Mouse (Mus musculus) Muller cell, postnatal 12 days (primary cell): Measurements from ENCODE around the gene Gcnt2.

Experiments
- DNase-seq: peaks from one replicate; pipeline ENCODE4 v3.0.0-alpha.2; 2015; ENCODE audit errors: inconsistent ontology term

Gcnt2 gene

GRCm38 (mm10) chr13:40859652-40860399, at the start of gene Gcnt2:
Gene Gcnt2 (plus strand): TSS chr13:40859754.
- DNase-seq = peak; percentile 40

DNA sequence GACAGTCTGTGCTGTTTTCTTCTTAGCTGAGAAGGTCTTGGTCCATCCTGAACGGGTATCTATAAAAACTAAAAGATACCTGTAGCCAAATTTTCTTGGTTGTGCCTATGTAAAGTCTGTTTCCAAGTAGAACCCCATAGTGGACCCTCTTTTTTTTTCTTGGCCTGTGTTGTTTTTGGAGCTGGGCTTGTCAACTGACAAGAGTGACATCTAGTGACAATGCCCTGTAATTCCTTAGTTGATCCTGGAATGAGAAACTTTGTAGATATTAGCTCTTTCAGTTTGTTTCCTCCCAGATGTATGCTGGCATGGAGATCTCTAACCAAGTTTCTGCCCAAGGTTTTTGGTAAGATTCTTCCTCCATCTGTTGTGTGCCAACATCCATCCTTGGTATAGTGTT, 38.9 kb upstream of the Gcnt2 start:
- DNase-seq = no peak

GRCm38 (mm10) chr13:40821911-40822310, 37.6 kb upstream of the Gcnt2 start:
- peak; percentile 68 for DNase-seq

DNA sequence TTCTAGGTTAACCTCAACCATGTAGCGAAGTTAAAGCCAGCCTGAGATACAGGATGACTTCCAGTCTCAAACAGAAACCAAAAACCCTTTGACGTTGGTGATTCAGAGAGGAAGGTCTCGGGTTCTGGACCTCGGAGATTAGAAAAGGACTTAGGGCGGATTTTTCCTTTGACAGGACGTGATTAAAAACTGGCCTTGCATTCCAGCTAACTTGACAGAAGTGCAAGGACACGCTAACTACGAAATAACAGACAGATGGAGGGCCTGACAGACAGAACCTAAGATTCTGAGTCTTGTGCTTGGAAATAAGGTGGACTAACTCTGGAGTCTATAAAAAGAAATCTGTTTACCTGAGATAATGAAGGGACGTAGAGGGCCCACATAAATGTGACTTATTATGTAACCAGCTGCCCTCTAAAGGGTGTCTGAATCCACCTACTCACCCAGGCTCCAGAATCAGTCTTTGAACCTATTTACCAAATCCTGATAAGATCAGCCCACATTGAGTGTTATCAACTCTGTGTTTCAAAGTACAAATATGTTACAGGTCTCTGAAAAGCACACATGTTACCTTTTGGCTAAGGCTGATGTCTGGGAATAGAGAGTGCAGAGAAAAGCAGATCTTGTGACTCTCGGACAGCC, 18.3 kb upstream of the Gcnt2 start:
- no peak for DNase-seq

- DNase-seq = no peak
These were observed 17.4 kb upstream of the Gcnt2 start for GRCm38 (mm10) chr13:40842141-40842540.

DNA sequence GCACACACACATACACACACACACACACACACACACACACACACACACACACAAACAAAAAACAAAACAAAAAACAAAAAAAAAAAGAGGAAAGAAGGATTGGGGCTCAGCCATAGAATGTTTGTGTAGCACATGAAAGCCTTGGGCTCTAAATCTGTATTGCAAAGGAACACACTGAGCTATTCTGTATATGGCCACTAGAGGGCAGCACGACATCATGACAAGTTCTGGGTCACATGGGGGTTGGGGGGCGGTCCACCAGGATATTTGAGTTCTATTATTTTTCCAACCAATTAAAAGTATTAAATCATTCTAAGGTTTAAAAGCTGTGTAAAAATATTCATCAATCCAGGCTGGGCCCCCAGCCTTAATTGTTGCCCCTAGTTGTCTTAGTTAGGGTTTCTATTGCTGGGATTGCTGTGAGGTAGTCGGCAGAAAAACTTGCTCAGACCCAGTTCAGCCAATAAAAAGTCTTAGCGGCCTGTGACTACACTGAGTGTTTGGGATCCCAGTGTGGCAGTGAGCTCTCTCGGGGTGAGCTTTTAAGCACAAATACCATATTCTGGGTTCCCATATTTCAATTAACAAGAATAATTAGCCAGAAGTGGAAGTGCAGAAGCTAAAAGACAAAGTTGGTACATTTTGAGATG, 16.0 kb upstream of the Gcnt2 start:
- peak; percentile 68 for DNase-seq

GRCm38 (mm10) chr13:40844144-40844543, 15.4 kb upstream of the Gcnt2 start:
- DNase-seq = no peak

DNA sequence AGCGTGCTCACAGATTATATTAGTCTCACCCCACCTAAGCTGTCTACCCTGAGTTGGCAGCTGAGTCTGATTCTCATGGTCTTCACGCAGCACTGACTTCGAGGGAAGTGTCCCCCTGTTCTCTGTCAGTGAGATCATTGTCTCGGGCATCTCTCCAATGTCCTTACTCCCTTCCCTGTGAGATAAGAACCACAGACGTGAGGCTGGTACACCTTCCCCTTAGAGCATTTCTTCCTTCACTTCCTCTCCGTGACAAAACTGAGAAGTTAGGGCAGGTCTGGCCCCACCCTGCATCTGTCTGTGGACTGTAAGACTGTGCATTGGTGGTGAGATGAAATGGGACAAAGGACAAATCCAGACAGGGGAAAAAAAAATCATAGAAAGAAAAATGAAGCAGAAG, 13.6 kb upstream of the Gcnt2 start:
- no peak for DNase-seq

DNA sequence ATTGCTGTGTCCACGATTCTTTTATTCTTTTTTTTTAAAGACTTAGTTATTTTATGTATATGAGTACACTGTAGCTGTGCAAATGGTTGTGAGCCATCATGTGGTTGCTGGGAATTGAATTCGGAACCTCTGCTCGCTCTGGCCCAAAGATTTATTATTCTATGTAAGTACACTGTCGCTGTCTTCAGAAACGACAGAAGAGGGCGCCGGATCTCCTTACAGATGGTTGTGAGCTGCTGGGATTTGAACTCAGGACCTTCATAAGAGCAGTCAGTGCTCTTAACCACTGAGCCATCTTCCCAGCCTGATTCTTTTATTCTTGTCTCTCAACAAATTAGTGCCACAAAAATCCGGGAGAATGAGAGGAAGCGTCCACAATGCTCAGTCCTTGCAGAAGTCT, 13.2 kb upstream of the Gcnt2 start:
- no peak for DNase-seq

DNA sequence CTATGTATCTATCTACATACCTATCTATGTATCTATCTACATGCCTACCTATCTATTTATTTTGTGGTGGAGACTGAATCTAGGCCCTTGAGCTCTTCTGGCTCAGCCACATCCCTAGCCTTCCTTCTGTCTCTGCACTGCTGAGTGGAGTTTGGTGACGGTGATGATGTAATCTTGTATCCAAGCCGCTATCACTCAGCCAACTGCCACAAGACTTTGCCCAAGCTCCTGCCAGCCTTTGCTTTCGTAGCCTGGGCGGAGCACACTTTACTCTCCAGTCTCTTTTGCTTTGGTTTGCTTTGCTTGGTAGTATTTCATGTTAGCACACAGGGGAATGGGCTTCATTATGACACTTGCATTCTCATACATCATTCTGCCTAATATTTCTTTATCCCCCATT, 11.7 kb upstream of the Gcnt2 start:
- DNase-seq = no peak

GRCm38 (mm10) chr13:40850686-40851085, 8.9 kb upstream of the Gcnt2 start:
- no peak for DNase-seq

- DNase-seq = no peak
These were observed 8.3 kb upstream of the Gcnt2 start for GRCm38 (mm10) chr13:40851281-40851680.

DNA sequence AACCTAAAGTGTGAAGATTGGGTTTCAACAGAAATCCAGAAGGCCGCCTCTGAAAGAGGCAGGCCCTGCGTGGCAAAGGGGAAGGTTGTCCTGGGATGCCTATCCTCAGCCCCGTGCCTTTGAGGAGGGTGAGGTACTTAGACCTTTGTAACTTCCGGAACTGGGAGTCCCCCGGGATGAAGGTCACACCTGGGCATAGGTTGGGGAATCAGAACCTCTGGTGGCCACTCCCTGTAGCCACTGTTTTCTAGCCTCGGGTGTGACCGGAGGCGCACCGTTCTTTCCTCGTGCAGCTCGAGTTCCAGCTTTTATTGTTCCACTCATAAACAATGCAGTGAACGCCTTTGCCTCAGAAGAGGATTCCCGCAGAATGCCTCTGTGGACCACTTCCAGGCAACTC, 7.6 kb upstream of the Gcnt2 start:
- DNase-seq = no peak

GRCm38 (mm10) chr13:40852791-40853190, 6.8 kb upstream of the Gcnt2 start:
- DNase-seq = no peak

DNA sequence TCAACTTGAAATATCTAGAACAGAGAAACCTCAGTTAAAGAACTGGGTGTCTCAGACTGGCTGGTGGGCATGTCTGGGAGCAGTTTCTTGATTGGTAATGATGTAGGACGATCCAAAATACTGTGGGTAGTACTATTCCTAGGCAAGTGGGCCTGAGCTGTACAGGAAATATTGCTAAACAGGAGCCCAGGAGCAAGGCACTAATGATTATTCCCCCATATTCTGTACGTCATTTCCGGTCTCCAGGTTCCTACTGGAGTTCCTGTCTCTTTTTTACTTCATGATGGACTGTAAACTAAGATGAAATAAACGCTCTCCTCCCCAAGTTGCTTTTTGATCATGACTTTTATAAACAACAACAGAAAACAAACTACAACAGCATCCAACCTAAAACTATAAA, 5.7 kb upstream of the Gcnt2 start:
- DNase-seq = no peak

DNA sequence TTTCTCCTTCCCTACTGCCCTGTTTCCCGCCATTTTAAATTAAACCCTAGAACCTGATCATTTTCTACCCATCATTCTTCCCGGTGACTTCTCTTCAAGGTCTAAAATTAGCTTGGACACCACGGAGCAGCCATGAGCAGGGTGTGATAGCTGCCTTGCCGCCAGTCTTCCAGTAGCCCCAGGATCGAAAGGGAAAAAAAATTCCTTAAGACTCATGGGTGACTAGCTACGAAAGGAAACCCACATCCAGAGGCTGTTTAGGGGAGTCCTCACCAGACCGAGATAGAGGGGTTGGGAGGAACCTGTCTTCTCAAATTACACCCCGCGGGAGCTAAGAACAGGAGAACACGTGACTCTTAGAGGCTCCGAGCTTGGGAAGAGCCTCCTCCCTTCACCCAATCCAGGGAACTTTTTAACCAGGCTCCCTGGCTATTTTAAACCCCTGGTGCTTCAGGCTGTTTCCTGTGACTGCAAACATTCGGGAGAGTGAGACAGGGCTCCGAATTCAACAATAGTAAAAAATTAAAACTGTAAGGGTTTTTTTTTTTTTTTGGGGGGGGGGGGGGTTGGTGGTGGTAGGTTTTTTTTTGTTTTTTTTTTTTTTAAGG, 5.0 kb upstream of the Gcnt2 start:
- peak; percentile 55 for DNase-seq

DNA sequence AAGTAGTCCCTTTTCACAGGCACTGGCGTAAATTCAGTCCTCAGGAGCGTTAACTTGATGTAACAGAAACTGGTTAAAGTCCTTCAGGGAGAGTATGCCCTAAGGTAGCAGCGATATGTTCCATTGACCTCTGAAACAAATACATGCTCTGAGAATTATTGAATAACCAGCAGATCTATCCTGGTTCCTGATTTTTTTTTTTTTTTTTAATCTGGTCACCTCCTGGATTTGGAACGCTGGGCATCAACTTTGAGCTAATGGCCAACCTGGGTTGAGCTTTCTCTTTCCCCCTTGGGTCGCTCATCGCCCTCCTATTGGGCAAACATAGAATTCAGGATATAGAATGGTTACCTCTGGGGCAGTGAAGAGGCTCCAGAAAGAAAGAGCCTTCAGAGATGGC, 4.3 kb upstream of the Gcnt2 start:
- no peak for DNase-seq

- no peak for DNase-seq
These were observed 2.8 kb upstream of the Gcnt2 start for GRCm38 (mm10) chr13:40856786-40857185.

- DNase-seq = no peak
These were observed 2.2 kb upstream of the Gcnt2 start for GRCm38 (mm10) chr13:40857281-40857818.

DNA sequence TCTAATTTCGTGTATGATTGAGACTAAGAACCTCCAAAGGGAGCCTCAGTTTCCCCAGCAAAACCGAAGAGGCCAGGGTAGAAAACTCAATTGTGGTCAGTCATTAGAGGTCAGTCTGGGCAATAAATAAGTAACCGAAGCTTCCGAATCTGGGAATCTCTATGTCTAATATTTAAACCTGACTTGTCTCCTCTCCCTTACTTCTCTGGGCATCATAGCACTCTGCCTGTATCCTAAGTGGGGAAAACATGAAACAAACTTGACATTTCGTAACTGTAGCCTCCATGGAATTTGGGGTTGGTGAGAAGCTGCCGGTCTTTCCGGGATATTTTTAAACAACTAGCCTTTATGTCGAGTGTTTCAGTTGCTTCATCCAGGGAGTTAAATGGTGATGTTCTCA, 329 bp upstream of the Gcnt2 start:
- DNase-seq = no peak

GRCm38 (mm10) chr13:40863006-40863405, 3.5 kb downstream of the Gcnt2 start:
- no peak for DNase-seq

DNA sequence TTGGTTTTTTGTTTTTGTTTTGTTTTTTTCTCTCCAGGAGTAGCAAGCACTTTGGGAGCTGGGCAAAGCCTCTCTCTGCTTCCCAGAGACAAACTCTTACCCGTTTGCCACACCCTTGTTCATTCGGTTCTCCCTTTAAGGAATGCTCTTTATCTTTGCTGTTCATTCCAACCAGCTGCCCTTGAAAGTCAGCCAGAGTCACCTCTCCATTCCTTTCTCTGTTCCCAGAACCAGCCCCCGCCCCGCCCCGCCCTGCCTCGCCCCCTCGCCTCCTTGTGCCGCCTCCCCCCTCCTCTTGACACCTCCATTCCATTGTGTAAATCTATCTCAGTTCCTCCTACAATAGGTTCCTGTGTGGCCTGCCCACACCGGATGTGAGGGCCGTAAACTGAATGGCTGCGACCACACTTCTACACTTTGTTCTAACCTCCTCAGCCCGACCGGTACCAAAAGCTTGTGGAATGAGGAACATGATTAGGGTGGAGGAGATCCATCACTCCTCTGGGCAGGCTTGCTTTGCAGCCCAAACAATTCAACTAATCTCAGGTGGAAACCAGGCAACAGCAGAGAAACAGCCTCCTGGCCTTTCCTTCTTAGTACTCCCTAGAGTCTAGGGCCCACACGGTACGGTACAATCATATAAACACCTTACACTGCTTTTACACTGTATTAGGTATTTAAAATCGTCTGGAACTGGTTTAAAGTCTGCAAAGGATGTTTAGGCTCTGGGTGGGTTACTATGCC, 9.5 kb downstream of the Gcnt2 start:
- no peak for DNase-seq
